Mouse (Mus musculus) G1E (cell line): ENCODE results near the gene Fas.

ENCODE experiments used
- CTCF ChIP-seq: IDR thresholded peaks from 2 replicates; pipeline ENCODE4 v1.5.1; 2012; ENCODE audit warnings: low read depth, low read length, inconsistent platforms, mixed read lengths
- GATA1 ChIP-seq: IDR thresholded peaks from 2 replicates; pipeline ENCODE4 v1.6.1; 2012; ENCODE audit warnings: borderline replicate concordance, low read length, inconsistent platforms, mixed read lengths

GRCm38 (mm10) chr19:34284383-34284782, 6.1 kb upstream of the Fas start:
- TF ChIP-seq CTCF (no peak), GATA1 (no peak)
